Mouse (Mus musculus) frontal cortex, postnatal 36 days (tissue): ENCODE results near the gene 6030468B19Rik.
"Not testable (repeated sequence)": the region's sequence is repeated elsewhere in the genome, so short reads cannot be mapped to it uniquely, and the experiment has no call there.

Experiments
- DNase-seq, 2 experiments: peaks; one replicate each; pipeline ENCODE4 v3.0.0; 2022; ENCODE audit warnings: low spot score in 2 of 2

6030468B19Rik gene

DNA sequence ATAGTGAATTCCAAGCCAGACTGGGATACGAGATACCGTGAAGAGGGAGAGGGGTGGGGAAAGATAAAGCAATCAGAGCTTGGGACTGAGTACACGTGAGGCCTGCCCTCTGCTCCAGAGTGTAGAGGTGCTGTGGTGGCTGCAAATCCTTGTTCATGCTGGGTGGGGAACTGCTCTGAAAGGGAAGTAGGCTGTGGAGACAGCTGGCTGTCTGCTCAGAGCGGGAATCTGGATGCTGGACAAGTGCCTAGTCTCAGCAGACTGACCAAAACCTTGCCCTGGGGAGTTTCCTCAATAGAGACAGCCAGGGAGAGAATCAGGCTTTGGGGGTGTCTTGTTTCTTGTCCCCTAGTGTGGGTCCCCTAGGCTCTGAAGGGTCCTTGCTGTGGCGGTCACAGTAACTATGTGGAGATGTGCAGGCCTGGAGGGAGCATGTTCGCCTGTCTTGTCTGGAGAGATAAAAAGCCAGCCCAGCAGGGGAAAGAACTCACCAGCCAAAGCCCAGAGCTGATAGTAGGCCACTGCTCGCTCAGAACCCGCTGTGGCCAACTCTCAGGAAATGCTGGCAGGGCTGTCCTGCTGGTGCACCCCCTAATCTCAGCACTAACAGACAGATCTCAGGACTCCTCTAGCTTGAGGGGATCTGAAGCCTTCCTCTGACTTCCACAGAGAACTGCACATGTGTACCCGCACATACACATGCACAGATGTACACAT, 31.6 kb downstream of the 6030468B19Rik start:
- no peak for DNase-seq

DNA sequence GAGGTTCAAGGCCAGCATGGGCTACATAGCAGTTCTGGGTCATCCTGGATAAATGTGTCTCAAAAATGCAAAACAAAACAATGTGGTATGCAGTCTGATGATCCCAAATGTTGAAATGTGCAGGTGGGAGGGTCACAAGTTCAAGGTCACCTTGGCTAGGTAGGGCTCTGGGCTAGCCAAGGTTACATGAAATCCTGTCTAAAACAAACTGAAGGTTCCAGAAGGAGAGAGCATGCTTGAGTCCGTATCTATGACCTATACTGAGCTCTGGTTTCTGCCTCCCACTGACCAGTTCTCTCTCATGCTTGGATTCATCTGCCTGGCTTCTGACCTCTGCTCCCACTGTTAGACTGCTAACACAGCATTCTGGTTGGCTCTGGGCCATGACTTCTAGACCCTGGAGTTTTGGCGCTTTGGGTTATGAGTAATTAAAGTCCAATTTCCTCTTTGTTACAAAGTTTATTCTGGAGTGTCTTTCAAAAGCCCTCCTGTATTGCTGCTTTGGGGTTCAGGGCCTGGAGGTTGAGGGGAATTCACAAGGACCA, 32.3 kb downstream of the 6030468B19Rik start:
- no peak for DNase-seq

DNA sequence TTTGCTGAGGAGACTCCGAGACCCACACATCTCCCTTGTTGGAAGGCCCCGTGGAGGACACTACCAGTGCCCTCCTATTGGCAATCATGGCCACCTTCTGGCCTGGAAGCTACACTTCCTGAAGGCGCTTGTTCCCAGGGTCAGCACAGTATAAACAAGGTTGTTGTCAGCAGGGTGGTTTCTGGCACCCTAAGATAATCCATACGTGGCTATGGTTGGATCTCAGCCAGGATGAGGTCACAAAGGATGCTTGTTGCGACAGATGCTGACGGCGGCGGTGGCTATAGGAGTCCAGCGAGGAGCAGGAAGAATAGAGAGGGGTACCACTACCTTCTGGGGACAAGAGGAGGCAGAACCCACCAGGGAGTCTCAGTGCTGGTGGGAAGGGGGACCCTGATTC, 32.9 kb downstream of the 6030468B19Rik start:
- DNase-seq: no peak

DNA sequence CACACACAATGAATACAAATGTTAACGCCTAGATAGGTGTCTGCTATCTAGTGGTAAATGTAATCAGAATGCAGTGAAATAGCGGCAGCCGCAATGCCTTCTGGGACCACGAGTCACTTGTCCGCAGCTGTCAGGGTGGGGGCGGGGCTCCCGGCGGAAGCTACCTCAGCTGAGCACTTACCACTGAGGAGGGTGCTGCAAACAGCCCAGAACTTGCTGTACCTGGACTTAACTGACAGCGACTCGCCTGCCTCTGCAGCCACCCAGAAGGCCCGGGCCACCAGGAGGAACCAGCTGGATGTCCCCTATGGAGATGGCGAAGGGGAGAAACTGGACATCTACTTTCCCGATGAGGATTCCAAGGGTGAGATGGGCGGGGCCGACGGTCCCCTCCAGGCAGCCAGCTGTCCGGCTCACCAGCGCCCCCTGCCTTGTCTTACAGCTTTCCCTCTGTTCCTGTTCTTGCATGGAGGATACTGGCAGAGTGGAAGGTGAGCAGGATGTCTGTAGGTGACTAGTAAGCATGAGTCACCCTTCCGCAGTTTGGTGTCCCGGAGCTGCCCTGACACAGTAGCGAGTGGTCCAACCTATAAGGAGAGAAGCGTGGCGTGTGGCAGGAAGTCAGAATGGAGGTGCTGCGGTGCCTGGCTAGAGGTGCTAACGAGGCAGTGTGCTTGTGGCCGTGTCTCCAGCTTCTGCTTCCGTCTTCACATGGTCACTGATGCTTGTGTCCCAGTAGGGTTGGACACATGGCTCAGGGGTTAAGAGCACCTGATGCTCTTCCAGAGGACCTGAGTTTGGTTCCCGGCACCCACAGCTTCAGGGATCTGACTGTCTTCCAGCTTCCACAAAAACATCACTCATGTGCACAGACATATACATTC, 34.9 kb downstream of the 6030468B19Rik start:
- DNase-seq: peak; percentile 66 to 67

DNA sequence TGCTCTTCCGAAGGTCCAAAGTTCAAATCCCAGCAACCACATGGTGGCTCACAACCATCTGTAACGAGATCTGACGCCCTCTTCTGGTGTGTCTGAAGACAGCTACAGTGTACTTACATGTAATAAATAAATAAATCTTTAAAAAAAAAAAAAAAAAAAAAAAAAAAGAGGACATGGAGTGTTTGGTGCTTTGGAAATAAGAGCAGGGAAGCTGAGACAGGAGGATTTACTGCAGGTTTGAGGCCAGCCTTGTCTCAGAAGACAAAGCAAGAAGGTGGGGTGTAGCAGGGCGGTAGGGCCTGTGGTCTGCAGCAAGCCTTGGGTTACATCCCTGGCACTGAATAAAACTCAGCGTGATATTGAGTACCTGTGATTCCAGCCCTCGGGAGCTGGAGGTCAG, 36.0 kb downstream of the 6030468B19Rik start:
- not testable (repeated sequence) for DNase-seq

DNA sequence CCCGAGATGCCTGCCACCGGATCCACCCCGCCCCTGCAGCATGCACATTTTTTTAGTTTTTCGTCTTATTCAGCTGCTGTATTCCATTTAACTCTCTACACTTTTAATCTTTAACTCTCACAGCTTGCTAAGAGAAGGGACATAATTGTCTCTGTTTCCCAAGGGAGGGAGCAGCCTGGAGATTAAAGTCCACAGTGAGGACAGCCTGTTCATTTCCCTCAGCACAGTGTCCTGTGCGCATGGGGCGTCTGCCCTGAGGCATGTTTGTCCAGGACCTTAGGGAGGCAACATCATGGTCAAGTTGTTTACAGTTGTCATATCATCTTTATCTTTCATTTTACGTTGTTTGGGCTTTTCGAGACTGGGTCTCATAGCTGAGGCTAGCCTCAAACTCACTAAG, 36.6 kb downstream of the 6030468B19Rik start:
- no peak for DNase-seq

DNA sequence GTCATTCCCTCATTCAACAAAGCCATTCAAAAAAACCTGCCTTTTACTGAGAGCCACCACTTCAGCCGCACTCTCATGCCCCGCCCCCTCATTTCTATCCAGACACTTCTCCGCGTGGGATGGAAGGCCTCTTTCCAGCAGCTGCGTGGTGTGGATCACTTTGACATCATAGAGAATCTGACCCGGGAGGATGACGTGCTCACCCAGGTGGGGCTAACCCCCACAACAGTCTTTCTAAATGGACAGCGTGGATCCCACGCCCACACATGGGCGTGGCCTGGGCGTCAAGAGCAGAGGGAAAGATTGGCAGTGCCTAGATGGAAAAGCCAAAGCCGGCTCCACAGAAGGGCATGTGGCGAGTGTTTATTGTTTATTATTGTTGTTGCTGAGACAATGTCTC, 38.8 kb downstream of the 6030468B19Rik start:
- DNase-seq: peak; percentile 47 to 55

DNA sequence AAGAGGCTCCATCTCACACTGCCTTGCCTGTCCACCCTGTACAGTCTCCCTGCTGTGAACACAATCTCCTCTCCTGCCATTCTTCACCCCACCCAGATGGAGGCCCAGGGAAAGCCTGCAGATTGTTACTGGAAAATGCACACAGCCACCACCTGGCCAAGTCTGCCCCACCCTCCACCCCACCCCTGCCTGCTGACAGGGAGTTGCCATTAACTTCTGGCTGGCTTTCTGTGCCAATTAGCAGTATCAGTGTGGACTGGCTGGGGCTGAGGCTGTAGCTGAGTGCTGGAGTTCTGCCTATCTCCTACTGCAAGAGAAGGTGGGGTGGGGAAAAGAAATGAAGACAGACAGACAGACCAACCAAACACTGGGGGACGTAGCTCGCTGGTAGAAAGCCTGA, 41.1 kb downstream of the 6030468B19Rik start:
- DNase-seq: no peak

DNA sequence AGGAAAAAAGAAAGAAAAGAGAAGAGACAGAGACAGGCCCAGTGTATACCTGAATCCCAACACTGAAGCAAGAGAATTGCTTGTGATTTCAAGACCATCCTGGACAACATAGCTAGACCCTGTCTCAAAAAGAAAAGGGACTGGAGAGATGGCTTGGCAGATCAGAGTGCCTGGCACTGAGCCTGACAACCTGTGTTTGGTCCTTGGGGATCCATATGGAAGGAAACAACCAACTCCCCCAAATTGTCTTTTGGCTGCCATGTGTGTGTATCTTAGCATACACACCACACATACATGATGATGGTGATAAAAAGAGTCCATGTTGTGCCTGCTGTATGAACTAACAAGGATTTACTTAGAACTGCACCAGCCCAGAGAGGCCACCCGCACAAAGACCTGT, 41.6 kb downstream of the 6030468B19Rik start:
- no peak for DNase-seq

DNA sequence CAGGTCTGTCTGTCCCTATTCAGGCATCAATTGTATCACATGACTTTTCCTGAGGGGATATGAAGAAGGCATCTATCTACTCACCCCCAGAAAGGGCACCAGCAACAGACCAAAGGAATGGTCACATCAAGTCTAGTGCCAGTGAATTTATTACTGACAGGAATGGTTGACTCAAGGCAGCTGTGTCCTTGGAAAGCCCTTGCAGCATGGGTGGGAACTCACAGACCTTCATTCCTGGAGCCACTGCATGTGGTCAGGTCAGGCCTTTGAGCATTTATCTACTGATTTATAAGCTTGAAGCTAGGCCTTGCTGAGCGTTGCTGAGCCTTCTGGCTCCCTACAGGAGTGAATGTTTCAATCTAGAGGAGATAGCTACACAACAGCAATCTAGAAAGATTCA, 43.5 kb downstream of the 6030468B19Rik start:
- no peak for DNase-seq

DNA sequence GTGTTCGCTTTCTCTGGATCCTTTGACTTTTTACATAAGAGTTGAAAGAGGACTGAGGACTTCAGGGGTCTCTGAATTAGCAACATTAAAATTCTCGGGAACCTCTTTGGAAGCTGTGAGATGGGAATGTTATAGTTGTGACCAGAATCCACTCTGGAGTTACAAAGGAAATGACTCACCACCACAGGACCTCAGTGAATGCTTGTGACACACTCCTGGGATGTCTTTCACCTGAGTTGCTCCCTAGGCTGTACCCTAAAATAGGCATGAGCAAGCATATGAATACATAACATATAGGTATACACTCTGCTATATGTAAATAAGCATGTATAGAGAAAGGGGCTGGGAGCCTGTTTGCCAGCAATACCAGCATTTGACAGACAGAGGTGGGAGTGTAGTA, 46.0 kb downstream of the 6030468B19Rik start:
- no peak for DNase-seq

DNA sequence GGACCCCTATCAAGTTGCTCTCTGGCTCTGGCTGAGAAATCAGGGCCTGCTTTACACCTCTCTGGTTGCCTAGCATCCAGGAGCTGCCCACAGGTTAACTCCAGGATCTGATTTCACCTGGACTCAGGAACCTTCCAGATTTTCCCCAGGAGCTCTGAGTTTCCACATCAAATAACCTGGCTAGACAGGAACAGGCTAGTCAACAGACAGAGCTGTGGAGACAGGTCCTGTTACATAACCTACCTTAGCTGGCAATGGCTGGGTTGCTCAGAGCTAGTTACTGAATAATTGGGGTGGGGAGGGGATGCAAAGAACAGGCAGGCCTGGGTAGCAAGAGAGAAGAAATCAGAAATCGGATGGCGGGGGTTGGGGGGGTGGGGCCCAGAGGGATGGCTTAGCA, 47.5 kb downstream of the 6030468B19Rik start:
- DNase-seq: no peak

DNA sequence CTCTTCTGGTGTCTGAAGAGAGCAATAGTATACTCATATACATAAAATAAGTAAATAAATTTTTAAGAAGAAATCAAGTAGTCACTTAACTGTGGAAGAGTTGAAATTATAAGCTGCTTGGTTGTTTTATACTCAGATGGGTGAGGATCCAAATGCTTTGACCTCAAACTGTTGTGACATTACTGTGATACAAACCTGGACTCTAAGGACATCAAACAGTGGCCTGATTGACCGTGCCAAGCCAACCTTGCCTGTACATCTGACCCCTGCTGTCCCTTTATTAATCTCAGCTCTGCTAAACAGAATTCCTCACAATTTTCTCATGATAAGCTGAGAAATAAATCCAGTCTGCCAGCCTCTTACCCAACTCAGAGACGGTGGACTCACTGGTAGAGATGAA, 48.2 kb downstream of the 6030468B19Rik start:
- no peak for DNase-seq

DNA sequence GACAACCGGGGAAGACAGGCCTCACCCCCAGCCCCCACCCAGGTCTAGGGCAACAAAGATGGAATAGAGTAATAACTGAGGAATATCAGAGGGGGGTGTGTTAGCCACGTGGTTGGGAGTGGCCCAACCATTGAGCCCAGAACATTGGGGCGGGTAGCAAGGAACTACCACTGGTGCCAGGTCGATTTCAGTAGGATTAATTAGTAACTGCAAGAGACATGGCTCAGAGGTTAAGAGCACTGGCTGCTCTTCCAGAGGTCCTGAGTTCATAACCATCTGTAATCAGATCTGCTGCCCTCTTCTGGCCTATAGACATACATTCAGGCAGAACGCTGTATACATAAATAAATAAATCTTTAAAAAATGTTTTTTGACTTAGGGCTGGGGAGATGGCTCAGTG, 49.2 kb downstream of the 6030468B19Rik start:
- no peak for DNase-seq

DNA sequence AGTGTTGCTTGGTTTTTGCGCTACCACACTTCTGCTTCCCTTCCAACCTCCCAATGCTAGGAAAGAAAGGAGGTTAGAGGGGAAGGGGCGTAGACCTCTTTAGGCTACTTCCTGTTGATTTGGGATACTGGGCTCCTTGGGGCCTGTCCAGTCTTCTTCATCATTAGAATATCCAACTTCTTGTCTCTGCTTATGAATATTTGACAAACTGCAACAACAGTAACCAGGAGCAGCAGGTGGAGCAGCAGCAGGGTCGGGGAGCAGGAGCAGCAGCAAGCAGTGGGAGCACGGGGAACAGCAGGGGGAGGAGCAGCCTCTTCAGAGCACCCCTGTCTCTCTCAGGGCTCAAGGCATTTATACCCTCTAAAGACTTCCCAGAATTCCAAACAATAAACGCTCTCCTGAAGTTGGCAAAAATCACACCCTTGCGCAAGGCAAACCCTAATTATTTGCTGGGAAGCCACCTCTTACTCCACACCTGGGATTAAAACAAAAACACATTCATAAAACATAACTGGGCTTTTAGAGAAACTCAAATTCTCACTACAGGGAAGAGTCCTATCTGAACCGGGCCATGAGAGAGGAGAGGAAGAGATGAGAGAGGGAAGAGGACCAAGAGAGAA, 50.2 kb downstream of the 6030468B19Rik start:
- no peak for DNase-seq

DNA sequence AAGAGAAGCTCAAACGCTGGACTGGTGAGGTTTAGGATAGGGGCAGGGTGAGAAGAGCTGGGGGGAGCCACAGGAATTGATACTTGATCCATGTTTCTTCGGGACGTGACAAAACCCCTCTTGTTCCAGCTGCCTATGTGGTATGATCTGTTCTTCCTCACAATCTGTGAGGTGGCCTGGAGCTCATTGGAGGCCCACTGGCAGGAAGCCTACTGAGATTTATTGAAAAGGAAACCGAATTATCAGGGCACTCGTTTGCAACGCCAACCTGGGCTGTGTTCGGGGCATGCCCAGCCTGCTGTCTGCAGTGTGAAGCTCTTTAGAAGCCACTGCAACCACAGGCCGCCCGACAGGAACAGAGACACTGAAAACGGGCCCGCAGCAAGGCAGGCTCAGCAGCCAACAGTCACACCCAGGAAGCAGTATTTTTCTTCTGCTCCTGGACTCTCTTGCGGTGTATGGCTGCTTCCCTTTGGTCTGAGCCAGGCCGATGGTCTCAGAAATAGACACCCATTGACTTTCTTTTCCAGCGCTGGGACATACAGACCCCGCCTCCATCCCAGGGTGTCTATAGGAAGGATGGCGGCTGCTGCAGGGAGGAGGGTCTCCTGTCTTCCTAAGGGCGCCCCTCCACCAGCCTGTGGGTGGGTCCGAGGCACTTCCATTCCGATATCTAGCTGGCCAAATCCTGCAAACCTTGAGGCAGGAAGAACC, 51.0 kb downstream of the 6030468B19Rik start:
- peak in 1 of 2 experiments; percentile 40 for DNase-seq

DNA sequence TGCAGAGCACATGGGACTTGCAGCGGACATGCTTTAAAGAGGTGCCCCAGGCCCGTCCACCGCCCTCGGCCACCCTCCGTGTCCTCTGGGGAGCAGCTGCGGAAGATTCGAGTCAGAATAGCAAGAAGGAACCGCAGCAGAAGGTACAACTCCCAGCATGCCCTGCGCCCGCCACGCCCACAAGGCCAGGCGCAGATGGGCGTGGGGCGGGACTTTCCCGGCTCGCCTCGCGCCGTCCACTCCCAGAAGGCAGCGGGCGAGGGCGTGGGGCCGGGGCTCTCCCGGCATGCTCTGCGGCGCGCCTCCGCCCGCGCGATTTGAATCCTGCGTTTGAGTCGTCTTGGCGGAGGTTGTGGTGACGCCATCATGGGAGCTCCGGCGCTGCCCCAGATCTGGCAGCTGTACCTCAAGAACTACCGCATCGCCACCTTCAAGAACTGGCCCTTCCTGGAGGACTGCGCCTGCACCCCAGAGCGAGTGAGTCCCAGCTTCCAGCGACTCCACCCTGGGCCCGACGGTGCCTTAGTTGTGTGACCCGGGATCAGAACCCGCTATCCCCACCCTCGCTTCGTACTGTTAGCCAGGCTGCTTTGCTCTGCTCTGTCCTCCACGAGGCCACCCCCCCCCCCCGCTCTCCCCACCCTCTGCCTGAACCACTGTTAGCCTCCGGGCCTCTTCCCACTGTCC, 51.7 kb downstream of the 6030468B19Rik start, which contains the start of gene Birc5:
Birc5 (plus strand) TSS at position 267 of the 687 bp plus-strand sequence.
- DNase-seq: peak; percentile 94 to 97

DNA sequence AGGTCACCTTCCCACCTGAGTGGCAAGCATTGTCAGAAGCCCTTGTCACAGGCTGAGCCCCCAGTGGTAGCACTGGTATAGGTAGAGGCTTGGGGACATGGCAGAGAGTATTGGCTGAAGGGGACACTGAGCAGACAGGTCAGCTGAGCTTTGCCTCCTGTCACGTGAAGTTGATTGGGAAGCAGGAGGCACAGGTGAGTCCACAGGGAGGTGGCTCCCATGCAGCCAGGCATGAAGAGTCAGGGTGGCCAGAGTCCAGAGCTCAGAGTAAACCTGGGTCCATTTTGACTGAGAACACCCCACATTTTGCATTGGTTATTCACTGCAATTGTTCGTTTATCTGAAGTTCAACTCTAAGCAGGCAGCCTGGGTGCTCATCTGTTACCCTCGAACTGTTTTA, 55.4 kb downstream of the 6030468B19Rik start:
- DNase-seq: no peak

DNA sequence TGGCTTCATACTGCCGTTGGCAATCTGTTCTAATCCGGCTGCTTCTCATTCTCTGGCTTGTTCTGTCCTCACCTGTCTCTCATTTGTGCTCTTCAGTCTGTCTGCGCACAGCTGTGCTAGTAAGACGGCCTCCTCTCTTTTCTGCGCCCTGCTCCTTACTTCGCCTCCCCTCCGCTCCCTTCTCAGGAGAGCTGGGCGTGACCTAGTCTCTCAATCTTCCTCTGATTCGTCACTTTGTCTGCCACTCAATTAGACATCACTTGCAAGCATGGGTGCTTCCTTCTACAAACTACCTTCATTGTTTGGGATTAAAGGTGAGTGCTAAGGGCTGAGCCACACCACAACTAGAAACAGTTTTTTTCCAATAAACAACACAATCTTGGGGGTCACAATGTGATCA, 56.8 kb downstream of the 6030468B19Rik start:
- DNase-seq: no peak

DNA sequence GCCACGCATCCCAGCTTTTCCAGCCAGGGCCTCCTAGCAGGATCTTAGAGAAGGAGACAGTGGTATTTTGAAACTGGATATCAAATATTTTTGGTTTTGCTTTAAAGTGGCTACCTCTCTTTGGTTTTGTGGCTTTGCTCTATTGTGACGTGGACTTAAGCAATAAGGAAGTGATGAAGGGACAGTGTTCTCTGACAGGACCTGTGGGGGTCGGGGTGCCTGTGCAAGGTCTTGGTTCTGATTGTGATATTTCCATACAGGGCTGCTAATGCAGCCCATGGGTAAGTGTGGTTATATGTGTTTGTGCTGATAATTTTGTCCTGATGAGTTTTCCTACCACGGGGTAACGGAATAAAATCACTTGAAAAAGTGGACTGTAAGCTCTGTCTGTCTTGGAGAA, 57.9 kb downstream of the 6030468B19Rik start:
- no peak for DNase-seq

DNA sequence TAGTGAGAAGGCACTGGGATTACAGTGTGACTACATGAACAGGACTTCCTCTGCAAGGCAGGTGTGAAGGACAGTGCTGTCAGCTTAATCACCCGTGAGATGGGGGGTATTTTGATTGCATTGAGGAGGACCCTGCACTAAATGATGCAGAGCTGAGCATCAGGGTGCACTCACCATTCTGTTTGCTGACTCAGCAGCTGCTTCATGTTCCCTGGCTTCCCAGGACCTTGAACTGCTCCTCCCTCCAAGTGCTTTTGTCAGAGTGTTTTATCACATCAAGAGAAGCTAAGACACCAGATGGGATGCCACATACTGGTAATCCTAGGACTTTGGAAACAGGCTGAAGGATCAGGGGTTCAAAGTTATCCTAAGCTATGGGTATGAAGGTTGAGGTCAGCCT, 58.5 kb downstream of the 6030468B19Rik start:
- DNase-seq: no peak
